Mouse (Mus musculus): ENCODE measurements at regions not wholly inside any gene's neighbourhood (a gene's known extent, or its start where the extent isn't known, plus 50 kb on each side); places are given as distances from the start of the nearest gene placed in this dataset.
"Not testable (repeated sequence)": the region's sequence is repeated elsewhere in the genome, so short reads cannot be mapped to it uniquely, and the experiment has no call there.

- DNase-seq (ENCODE audit: extremely low spot score) = no peak
These were observed 348.4 kb upstream of the Tbl1xr1 start for GRCm38 (mm10) chr3:21728019-21728418.

- DNase-seq (ENCODE audit: extremely low spot score) = no peak
These were observed 347.1 kb upstream of the Tbl1xr1 start for GRCm38 (mm10) chr3:21729328-21729727.

- not testable (repeated sequence) for DNase-seq (ENCODE audit: extremely low spot score)
These were observed 340.8 kb upstream of the Tbl1xr1 start for GRCm38 (mm10) chr3:21735688-21736087.

- DNase-seq (ENCODE audit: extremely low spot score) = no peak
These were observed 336.7 kb upstream of the Tbl1xr1 start for GRCm38 (mm10) chr3:21739720-21740119.

- DNase-seq (ENCODE audit: extremely low spot score) = no peak
These were observed 332.3 kb upstream of the Tbl1xr1 start for GRCm38 (mm10) chr3:21744107-21744506.

GRCm38 (mm10) chr3:21760516-21761218 lies 315.8 kb upstream of the Tbl1xr1 start:
- no peak for DNase-seq (ENCODE audit: extremely low spot score)

- no peak for DNase-seq (ENCODE audit: extremely low spot score)
These were observed 315.2 kb upstream of the Tbl1xr1 start for GRCm38 (mm10) chr3:21761219-21761600.

GRCm38 (mm10) chr3:21761909-21762308 lies 314.5 kb upstream of the Tbl1xr1 start:
- DNase-seq (ENCODE audit: extremely low spot score) = no peak

- DNase-seq (ENCODE audit: extremely low spot score) = no peak
These were observed 308.4 kb upstream of the Tbl1xr1 start for GRCm38 (mm10) chr3:21768081-21768480.

- DNase-seq (ENCODE audit: extremely low spot score) = peak; percentile 5
These were observed 306.4 kb upstream of the Tbl1xr1 start for GRCm38 (mm10) chr3:21769920-21770547.

- no peak for DNase-seq (ENCODE audit: extremely low spot score)
These were observed 304.6 kb upstream of the Tbl1xr1 start for GRCm38 (mm10) chr3:21771752-21772298.

- no peak for DNase-seq (ENCODE audit: extremely low spot score)
These were observed 302.1 kb upstream of the Tbl1xr1 start for GRCm38 (mm10) chr3:21774172-21774842.

GRCm38 (mm10) chr3:21778789-21779188 lies 297.7 kb upstream of the Tbl1xr1 start:
- DNase-seq (ENCODE audit: extremely low spot score) = no peak

- DNase-seq (ENCODE audit: extremely low spot score) = no peak
These were observed 284.3 kb upstream of the Tbl1xr1 start for GRCm38 (mm10) chr3:21791983-21792631.

- DNase-seq (ENCODE audit: extremely low spot score) = peak; percentile 21
These were observed 278.3 kb upstream of the Tbl1xr1 start for GRCm38 (mm10) chr3:21798139-21798538.

GRCm38 (mm10) chr3:21803886-21804285 lies 272.6 kb upstream of the Tbl1xr1 start:
- DNase-seq (ENCODE audit: extremely low spot score) = not testable (repeated sequence)

- DNase-seq (ENCODE audit: extremely low spot score) = no peak
These were observed 269.8 kb upstream of the Tbl1xr1 start for GRCm38 (mm10) chr3:21806494-21807157.

- no peak for DNase-seq (ENCODE audit: extremely low spot score)
These were observed 267.9 kb upstream of the Tbl1xr1 start for GRCm38 (mm10) chr3:21808539-21808938.

- DNase-seq (ENCODE audit: extremely low spot score) = peak; percentile 48
These were observed 266.5 kb upstream of the Tbl1xr1 start for GRCm38 (mm10) chr3:21809769-21810470.

- no peak for DNase-seq (ENCODE audit: extremely low spot score)
These were observed 263.1 kb upstream of the Tbl1xr1 start for GRCm38 (mm10) chr3:21813401-21813800.
